Mouse (Mus musculus) heart, postnatal 25 days (tissue): Measurements from ENCODE around the gene Rragb. TPM values are rescaled to one million over a fixed set of nuclear protein-coding genes. Genes with fewer than 3 reads are reported as not detected.
"Not testable (repeated sequence)": the region's sequence is repeated elsewhere in the genome, so short reads cannot be mapped to it uniquely, and the experiment has no call there.

Experiments
- DNase-seq: peaks from one replicate; pipeline ENCODE4 v3.0.0; 2022; ENCODE audit warnings: low spot score
- intact Hi-C: fragments of 180-260 bp; cut with DNase I; formaldehyde crosslinking; loops from one replicate; pipeline ENCODE4 v1.15.1; 2025
- total RNA-seq, 2 experiments: library from RNA; stranded (reverse); gene quantifications; 2 replicates each; pipeline ENCODE4 v1.2.3; 2021

Gene Rragb
- total RNA-seq: 1 to 10 TPM; 3.2 to 4.0 TPM

DNA sequence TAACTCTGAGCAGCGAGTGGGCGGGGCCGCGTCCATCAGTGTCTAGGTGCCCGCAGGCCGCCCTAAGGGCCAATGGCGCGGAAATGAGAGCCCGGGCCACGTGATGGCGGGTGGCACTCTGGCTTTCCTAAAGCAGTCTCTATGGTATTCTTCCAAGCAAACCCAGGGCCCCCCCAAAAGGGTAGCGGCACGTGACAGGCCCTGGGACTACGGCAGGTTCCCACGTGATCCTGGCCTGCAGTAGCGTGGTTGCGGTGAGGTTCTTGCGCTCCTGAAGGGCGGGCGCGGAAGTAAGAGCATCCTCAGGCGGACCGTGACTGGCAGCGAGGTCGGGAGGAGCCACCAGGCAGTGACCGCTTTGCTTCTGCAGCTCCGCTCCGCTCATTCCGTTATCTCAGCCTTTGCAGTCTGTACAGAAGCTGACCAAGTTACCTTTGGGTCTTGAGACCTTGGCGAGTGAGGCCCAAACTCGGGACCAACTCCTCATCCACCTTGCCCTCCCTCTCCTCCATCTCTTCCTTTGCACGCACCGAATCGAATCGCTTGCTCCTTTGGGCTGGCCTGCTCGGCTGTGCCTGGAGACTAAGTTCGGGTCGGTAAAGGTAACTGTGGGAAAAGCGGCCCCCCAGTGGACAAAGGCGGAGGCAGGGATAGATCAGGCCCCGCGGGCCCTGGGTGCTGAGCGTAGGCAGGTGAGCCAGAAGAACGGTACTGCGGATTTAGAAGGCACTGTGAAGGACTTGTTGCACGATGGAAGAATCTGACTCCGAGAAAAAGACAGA, at the start of gene Rragb:
Rragb (plus strand) TSS at position 248 of the 782 bp plus-strand sequence.
- intact Hi-C loops: no loop called here
- peak; percentile 33 for DNase-seq

DNA sequence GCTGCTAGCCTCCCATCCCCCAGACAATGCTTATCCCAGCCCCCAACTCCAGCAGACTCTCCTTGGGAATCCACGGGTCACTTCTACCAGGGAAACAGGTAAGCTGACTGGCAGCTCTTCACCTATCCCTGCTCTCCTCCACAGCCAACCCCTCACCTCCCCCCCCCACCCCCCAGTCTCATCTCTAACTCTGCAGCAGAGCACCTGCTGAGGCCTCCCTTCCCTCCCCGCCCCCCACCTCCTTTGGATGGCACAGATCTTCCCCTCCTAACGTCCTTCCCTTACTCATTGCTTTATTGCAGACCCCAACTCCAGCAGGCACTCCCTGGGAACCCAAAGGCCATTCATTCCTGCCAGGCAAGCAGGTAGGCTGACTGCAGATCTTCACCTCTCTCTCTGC, 21.3 kb upstream of the Rragb start, which contains the start of gene Foxr2:
Foxr2 (plus strand) TSS at position 301 of the 400 bp plus-strand sequence.
- intact Hi-C loops: no loop called here
- no peak for DNase-seq

DNA sequence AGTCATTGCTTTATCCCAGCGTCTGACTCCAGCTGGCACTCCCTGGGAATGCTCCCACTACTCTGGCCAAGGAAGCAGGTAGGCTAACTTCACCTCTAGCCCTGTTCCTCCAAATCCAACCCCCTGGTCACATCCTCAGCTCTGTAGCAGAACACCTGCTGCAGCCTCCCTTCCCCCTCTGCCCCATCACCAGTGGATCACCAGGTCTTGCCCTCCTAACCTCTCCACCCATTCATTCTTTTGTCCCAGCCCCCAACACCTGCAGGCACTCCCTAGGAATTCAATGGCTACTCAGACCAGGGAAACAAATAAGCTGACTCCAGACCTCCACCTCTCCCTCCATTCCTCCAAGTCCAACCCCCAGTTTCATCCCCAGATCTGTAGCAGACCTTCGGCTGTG, 20.8 kb upstream of the Rragb start:
- no peak for DNase-seq
- intact Hi-C loops: no loop called here

DNA sequence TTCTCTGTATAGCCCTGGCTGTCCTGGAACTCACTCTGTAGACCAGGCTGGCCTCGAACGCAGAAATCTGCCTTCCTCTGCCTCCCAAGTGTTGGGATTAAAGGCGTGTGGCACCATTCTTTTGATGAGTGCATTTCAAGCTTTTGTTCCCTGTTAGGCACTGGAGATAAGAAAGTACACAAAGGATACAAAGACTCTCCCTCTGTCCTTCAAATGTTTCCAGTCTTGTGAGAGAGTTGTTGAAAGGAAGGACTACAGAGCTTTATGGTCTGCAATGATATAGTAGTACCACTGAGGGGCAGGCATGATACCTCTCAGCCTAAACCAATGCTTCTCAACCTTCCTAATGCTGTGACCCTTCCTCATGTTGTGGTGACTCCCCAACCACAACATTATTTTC, 2.9 kb downstream of the Rragb start:
- DNase-seq: no peak
- intact Hi-C loops: no loop called here

DNA sequence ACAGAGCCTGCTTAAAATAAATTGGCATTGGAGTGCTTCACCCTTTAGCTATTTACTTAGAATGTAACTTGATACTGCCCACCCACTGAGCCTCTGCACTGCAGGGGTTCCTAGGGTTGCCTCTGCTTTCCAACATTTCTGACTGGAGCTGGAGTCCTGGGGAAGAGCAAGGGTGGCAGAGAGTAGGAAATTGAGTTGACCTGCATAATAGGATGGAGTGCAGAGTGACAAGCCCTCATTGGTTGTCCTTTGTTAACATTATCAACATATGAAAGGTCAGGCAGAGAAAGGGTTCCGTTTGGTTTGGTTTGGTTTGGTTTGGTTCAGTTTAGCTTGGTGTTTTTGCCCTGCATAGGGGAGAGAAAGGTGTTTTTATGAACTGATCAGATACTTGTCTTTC, 12.0 kb downstream of the Rragb start:
- DNase-seq: no peak
- intact Hi-C loops: no loop called here

DNA sequence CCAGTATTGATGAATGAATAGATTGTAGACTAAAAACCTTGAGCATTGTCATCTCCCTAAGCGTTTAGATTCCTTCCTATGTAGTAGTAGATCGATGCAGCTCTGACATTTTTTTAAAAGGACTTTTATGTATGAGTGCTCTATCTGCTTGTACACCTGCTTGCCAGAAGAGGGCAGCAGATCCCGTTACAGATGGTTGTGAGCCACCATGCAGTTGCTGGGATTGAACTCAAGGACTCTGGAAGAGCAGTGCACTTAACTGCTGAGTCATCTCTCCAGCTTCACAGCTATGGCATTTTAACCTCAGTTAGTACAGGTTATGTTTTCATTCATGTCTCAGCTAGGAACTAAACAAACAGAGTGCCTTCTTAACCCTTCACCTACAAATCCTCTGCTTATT, 15.5 kb downstream of the Rragb start:
- DNase-seq: no peak
- intact Hi-C loops: loop anchor here (1.0 kb wide), 1 partner anchor 211 kb away; no protein-coding TSS in a partner anchor

DNA sequence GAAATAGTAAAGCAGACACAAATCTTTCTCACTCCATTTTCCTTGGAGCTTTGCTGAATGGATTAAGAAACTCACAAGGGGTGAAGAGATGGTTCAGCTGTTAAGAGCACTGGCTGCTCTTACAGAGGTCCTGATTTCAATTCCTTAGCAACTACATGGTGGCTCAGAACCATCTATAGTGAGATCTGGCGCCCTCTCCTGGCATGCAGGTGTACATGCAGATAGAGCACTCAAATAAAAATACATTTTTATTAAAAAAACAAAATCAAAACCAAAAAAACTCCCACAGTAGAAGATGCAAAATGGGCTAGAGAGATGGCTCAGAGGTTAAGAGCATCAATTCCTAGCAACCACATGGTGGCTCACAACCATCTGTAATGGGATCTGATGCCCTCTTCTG, 35.0 kb downstream of the Rragb start:
- no peak for DNase-seq

DNA sequence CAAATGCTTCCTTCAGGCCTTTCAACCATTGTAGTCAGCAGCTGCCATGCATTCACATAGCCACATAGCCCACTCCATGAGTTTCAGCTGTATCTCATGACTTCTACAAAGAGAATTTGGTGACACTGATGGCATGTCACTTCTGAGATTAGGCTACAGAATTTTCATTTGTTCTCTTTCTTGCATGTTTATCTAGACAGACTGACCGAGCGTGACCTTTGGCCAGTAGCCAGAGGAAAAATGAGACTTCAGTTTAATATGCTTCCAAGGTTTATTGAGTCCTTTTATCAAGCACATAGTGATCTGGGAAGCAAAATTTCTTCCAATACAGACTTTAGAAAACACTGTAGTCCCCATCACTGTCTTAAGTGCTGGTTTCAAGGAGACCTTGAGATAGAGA, 42.4 kb downstream of the Rragb start:
- intact Hi-C loops: no loop called here
- DNase-seq: no peak

More for the DNA sequence above, 35.0 kb downstream of the Rragb start:
- intact Hi-C loops: no loop called here

DNA sequence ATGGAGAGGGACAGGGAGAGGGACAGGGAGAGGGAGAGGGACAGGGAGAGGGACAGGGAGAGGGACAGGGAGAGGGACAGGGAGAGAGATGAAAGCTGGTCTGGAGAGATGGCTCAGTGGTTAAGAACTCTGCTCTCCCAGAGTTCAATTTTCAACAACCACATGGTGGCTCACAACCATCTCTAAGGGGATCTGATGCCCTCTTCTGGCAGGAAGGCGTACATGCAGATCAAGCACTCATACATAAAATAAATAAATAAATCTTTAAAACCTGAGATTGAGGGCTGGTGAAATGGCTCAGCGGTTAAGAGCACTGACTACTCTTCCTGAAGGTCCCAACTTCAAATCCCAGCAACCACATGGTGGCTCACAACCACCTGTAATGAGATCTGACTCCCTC, 59.4 kb downstream of the Rragb start:
- intact Hi-C loops, DNase-seq: not testable (repeated sequence)

DNA sequence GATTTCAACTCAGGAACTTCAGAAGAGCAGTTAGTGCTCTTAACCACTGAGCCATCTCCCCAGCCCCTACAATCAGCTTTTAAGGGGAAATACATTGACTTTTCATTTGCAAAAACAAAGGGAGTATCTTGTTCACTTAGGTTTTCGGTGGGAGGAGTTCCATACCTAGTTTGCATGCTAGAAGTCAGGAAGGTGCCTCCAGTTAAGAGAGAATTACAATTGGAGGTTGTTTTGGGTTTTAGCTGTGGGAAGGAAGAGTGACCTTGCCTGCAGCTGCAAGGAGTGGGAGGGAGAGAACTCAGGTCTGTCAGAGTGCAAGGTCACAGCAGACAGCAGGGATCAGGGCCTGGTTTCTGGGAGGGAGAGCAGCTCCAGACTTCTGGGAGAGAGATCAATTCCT, 71.3 kb downstream of the Rragb start:
- no peak for DNase-seq
- intact Hi-C loops: no loop called here

Other genes starting within 250 kb of the Rragb start
- gene Usp51, start 133.5 kb upstream of the Rragb start, total RNA-seq: not detected
- gene Mageh1, start 102.4 kb upstream of the Rragb start, total RNA-seq: 10 to 100 TPM in 1 of 2 experiments, 1 to 10 TPM in 1; 8.8 to 11.0 TPM
- not detected for gene Foxr2, start 21.2 kb upstream of the Rragb start, total RNA-seq
- under 1 TPM; 0.22 to 0.31 TPM for gene Klf8, start 97.5 kb downstream of the Rragb start, total RNA-seq